Mouse (Mus musculus) adrenal gland, postnatal 25 days (tissue): ENCODE data around the gene Stk39. TPM values are rescaled to one million over a fixed set of nuclear protein-coding genes. Genes with fewer than 3 reads are reported as not detected.
A peak's percentile ranks its signal among the peaks of the same experiment; 100 is the strongest.

Source experiments
- DNase-seq: peaks from one replicate; pipeline ENCODE4 v3.0.0; 2021; ENCODE audit warnings: mixed read lengths
- total RNA-seq: library from RNA; stranded (reverse); gene quantifications from 2 replicates; pipeline ENCODE4 v1.2.3, GENCODE M21; 2021

Gene Stk39
- total RNA-seq, 1 experiment from 2014 or later: 68.8 TPM

DNA sequence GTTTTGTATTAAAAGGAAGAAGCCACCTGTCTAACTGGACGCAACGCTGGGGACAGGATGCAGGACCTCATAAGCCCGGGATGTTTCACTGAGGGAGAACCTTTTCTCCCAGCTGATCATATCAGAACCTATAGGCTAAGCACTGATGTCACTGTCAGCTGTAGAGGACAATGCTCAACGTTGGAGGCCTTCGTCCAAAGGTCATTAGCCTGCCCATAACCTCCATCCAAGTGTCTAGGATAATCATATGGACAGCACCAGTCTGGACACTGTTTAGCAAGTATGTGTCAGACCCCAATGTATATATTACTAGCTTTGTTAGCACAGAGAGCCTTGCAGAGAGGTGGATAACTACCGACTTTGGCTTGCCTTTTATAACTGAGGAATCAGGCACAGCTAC is 51.8 kb downstream of the Stk39 start:
- no peak for DNase-seq

DNA sequence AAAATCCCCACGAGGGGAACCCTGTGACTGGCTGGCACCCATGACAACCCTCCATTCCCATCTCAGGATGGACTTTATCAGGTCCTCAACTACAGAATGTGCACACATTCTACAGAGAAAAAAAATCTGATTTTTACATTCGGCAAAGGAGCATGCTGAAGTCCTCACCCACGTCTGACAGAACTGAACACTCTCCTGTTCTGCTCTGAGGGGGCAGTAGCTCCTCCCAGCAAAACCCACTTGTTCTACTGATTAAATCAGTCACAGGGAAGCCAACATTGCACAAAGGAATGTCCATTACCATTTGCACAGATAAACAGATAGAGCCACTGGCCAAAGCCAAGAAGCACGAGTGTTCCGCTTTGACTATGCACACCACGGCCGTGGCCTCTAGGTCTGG is 52.3 kb downstream of the Stk39 start:
- no peak for DNase-seq

DNA sequence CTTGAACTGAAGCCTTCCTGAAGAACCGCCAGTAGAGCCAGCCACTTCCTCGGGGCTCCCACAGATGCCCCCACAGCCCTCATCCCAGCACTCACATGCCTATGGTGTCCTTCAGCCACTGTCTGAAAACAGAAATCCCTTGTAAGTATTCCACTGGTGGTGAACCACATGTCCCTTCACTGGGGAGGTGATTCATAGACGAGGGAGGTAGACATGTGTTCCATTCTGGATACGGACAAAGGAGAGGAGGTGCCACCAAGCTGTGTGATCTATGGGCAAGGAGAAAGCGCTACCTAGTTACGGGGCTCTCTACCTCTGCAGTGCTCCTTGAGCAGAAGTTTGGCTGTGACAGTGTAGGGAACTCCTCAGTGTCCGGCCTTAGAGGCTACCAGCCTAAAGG is 52.9 kb downstream of the Stk39 start:
- no peak for DNase-seq

DNA sequence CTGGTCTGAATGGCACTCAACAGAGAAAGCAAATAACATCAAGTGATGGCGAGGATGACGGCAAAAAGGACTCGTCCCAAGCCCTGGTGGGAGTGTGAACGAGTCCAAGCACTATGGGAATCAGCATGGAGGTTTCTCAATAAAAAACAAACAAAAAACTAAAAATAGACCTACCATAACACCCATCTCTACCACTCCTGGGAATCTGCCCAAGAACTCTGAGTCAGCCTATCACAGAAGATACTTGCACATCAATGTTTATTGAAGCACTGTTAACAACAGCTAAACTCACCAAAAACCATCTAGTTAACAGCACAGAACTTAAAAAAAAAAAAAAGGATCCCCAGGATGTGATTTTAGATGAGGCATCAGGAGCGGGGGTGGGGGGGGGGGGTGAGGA is 55.0 kb downstream of the Stk39 start:
- no peak for DNase-seq

DNA sequence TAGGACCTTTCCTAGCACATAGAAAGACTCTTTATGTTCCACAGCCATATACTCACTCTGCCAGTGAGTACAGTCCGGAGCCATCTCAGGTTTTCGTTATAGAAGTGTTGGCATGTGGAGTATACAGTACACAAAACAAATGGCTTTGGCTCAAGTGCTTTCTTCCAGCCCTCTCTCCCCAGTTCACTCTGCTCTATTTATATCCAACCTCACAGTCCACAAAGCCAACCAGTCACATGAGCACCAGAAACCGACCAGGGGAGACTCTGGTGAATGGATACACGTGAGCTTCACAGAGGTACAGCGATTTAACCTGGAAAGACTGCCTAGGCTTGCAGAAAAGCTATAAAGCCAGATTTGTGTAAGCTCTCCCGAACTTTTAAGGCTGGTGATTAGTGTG is 56.4 kb downstream of the Stk39 start:
- no peak for DNase-seq

DNA sequence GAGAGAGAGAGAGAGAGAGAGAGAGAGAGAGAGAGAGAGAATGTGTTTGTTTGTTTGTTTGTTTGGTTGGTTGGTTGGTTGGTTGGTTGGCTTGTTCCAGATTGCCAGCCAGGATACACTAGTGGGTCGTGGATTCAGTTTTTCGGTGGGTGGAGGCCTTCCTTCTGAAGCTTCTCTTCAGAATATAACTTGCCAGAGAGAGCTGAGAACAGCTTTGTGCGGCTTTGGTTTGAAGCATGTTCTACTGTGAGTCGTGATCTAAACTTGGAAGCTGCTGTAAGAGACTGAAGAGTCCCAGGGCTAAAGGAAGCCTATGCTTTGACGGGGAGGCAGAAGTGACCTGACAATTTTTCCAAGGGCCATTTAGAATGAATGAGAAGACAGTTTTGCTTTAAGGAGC is 59.9 kb downstream of the Stk39 start:
- no peak for DNase-seq

DNA sequence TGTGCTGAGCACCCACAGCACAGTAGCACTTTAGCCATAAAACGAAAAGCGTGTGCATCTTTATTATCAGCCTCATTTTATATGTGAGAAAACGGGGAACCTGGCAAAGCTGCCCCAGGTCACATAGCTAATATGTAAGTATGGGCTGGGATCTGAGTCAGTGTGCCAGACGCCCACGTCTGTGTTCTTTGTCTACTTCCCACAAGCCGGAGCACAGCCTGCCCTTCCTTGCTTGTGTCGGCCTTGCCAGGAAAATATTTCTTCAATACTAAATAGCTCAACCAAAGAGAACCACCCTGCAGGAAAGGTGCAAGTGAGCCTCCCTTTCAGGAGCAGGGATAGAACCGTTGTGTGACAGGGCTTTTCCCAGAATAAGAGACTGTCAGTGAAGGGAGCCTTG is 60.9 kb downstream of the Stk39 start:
- no peak for DNase-seq

DNA sequence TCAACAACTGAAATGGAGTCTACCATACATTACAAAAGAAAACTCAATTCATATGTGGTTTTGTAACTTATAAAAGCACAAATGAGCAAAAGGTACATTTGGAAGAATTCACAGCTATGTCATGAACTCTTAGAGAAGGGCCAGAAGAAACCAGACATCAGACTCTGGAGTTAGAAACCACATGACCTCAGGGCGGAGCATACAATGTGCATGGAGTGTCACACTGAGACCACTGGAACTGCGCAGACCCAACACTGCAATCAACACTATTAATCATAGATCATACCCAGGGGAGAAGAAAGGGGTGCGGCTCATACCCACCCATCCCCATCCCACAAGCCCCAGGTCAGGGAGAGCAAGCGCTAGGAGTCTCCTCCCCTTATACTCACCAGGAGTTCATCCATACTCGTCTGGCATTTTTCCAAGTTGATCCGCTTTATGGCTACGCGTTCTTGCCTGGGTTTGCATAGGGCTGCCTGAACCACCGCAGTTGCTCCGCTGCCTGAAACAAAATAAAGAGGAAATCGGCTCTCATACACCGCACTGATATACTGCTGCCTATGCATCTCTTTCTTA is 62.3 kb downstream of the Stk39 start:
- DNase-seq: no peak

DNA sequence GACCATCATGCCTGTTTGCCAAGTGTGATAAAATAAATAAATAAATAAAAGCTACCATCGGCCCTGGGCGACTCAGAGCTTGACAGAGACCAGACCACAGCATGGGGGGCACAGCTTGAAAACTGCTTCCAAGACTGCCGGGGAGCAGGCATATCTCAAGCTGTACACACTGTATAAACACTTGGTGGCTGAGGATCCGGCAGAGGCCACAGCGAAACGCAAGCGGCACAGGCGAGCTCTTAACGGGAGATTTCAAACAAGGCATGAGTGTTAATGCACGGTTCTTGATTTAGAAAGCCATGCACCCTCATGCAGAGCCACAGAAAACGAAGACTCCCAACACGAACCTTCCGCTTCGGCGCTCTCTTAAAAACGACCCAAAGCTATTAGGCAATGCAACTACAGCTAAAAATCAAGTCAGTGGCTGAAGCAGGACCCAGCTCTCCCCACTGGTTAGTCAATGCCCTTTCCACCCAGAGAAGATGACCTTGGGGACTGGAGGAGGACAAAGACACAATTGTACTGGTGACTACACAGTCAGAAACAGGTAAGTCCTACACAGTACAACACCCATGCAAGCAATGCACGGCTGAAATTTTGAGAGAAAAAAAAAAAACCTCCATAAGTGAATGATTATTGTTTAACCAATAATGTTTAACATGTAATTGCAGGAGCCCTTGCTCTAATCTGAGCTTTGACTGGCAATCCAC is 63.6 kb downstream of the Stk39 start:
- no peak for DNase-seq

DNA sequence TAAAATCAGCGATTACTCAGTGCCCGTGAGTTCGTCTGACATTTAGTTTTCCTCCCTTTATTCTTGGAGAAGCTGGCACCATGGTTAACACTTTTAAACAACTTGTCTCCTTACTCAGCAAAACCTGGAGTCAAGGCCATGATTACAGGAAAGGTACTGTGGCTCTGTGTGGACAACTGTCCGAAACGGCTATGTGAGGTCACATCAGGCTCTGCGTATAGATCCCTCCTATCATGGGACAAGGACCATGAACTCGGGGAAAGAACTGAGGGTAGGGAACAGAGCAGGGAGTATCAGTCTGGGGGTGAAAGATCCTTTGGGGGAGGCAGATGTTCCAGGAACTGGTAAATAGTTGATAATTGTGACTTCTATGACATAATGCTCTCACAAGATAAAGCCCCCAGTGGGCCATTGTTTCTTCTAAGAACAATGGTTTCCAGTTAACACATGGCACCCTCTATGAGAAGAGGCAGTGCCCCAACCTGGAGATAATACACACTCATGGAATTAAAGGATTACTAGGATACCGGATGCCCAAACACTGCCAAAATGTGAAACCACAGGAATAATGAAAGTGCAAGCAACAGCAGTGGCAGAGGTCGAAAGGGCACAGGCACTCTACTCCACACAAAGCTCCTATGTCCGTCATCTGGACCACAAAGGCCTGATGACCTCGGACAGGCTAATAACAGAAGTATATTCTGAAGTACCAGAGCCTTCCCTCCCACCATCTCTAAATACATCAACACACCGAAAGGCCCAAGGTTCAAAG is 64.7 kb downstream of the Stk39 start:
- DNase-seq: no peak

DNA sequence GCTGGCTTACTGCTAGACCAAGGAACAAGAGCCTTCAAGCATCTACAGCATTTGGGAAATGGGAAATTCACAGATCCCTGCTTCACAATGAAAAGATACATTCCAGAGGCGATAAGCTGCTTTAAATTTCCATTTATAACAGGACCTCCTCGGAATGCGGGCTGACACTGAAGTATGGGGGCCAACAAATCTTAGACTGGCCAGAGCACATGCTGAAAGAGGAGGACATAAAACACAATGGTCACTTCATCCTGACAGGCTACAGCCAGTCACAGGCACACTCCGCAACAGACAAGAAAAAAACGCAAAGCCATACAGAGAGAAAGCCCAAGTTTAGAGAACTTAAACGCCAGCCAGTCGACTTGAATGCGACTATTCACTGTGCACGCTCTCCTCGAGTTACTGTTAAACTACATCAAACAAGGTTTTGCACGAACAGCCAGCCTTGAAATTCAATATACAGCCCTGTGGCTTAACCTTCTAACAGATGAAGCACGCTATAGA is 65.4 kb downstream of the Stk39 start:
- no peak for DNase-seq

DNA sequence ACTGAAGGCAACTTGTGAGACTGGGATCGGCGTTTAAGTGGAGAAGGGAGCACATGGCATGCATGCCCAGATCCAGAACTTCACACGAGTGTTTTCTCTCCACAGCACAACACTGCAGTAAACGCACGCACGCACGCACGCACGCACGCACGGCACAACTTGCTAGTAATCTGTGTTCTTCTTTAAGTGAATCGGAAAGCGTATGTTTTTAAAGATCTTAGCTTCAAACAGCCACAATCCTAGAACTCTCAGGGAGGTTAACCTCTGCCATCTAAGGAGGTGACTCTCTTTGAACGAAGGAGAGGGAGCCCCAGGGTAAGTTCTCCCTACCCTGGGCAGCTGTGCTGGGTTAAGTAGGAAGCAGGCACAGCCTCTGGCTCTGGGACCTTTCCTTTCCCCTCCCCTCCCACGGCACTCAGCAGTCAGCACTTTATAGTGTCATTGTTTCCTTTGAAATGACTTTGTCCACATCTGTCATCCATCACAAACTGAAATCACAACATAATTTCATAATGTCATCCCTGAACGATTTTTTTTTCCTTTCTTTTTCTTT is 66.8 kb downstream of the Stk39 start:
- DNase-seq: no peak

DNA sequence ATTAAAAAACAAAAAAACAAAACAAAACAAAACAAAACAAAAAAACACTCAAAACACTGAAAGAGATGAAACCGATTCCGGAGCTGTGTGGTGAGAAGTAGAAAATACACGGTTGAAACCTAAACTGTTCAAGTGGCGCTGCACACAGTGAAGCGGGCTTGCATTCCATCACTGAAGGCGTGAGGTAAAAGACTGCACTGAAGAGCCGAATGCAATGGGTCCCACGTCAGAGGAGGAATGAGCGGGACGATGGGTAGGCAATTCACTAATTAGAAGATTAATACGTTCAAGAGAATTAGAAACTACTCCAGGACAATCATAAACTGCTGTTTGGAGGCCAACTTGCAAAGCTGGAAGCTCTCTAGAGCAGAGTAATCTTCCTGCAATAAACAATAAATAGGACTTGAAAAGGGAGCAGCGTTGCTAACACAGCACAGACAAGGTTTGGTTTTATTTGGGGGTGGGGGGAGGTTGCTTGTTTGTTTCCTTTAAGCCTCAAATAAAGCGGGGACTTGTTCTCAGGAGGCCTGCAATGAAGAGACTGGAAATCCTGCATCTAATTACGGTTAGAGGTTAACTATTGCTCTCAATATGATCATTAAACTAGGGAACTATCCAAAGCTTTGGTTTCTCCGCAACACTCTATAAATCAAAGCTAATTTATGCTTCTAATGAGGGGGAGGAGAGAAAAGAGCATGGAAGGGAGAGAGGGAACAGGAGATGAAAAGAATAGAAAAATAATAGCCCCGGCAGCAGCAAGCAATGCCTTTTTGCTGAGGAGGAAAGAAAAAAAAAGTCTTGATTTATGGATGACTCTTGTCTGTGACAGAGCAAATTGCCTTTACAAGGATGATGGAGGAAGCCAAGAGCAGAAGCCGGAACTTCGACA is 67.5 kb downstream of the Stk39 start:
- no peak for DNase-seq

DNA sequence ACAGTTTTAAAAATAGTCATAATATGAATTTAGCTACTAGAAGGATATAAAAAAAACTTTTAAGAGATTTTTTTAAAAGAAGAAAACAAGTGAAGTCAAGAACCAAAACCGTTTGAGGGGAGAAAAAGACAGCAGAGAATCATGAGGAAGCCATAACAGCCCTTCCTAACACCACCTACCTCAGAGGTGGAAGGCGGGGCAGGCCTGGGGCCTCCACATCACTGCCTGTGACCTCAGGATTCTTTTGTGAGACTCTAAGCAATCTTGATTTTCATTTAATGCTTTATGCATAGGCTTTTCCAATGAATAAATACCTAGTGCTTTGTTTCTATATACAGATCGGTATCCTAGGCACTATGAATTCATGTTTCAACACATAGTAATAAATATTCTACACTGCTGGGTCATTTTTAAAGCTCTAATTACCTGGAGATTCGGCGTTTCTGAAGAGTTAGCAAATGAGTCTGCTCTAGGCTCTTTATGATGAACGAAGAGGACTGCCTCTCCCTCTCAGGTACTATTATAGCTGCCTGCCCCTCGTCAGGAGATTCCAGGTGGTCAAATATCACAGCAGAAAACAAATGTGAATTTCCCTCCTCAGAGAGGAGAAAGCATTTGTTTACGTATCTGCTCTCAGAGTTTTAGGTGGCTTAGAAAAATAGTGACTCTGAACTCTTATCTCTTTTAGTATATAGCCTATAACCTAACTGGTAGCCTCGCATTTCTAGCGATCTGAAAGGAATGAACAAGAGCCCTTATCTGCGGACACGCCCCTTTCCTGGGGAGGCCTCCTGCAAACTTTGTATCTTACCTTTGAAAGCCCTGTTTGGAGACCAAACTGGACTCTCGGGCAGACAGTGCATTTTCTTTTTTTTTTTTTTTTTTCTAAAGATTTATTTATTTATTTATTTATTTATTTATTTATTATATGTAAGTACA is 78.2 kb downstream of the Stk39 start:
- no peak for DNase-seq

DNA sequence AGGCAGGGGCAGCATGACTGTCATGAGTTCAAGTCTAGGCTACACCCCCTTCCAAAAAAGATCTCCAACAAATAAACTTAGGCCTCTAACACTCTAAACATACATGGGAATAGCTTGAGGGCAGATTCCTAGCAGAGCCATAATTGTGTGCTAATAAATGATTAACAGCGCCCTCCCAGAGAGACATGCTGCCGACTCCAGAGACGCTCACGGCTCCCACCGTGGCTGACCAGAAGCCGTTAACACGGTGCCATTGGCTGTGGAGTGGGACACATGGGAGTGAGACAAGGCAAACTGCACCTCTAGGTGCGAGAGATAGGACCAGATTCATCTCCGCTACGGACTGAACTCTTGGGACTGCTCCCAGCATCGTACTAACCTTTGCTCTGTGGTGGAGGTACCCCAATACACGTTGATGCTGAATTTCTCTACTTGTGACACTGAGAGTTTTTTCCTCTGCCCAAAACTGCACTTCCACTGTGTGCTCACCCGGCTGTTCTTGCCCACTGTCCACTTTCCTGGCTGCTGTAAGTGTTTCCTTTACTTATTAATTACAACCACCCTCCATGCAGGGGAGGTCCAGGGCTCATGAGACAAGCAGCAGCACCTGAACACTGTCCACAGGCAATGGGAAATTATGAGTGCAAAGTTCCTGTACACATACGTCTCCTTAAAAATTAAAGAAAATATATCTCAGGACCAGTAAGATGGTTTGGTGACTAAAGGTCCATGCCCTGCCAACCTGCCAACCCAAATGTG is 84.1 kb downstream of the Stk39 start:
- no peak for DNase-seq

DNA sequence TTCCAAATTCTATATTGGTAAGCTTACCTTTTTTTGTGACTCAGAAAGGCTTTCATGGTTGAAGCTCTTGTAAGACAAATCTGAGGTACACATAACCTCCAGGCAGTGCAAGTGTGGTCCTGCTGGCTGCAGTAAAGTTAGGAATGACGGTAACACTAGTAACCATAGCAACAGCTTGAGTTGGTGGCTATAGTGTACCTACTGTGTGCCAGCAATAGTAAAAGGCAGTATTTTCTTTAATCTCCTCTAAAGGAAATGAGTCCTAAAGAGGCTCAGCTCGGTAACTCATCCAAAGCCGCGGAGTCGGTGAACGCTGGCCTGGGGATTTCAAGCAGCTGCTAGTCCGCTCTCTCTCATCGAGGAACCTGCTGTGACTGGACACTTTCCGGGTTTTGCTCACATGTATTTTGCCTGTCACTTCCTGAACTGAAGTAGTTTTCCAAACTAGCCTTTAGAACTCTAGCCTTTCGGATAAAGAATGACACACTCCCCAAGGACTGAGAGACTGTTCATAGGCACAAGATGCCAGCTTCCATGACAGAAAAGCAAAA is 85.7 kb downstream of the Stk39 start:
- DNase-seq: no peak

DNA sequence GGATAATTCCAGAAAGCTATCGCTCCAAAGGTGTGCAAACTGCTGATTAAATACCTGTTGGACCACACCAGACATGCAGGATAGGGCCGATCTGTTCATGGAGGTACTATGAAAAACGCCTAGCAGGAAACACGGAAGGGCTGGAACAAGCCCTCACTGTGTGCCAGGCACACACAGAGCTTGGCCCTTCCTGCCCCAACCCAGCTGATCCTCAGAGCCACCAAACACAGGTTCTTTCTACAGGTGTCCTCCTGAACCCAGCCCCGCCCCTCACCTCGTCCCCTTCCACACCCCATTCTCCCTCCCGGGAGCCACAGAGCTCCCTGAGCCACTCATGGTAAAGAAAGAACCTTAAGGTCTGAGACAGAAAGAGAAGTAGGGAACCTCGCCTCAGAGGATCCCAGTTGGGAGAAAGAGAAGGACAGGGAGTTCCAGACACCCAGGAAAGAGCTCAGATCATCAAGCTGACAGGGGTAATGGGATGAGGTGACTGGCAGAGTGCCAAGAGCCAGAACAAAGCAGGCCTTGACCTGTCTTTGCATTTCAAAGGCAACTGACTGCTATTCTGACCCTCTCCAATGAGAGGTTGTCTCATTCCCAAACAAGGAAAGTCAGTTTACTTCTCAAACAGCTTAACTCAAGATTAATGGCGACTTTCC is 86.3 kb downstream of the Stk39 start:
- DNase-seq: peak; percentile 37

DNA sequence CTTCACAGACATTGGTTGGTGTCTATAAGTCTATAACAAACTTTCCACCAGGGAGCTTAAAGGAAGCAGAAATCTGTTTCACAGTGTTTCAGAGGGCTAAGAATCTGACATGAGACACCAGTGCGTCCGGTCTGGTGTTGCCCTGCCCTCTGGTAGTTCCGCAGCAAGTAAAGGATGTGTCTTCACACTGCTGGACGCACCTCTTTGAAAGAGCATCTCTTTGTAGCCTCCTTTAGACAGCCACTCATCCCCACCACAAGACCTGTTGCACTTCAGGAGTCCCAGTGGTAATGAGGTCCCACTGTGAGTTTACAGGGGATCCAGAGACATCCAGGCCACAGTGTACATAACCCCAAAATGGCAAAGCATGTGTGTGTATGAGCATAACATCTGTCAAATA is 88.1 kb downstream of the Stk39 start:
- DNase-seq: no peak

DNA sequence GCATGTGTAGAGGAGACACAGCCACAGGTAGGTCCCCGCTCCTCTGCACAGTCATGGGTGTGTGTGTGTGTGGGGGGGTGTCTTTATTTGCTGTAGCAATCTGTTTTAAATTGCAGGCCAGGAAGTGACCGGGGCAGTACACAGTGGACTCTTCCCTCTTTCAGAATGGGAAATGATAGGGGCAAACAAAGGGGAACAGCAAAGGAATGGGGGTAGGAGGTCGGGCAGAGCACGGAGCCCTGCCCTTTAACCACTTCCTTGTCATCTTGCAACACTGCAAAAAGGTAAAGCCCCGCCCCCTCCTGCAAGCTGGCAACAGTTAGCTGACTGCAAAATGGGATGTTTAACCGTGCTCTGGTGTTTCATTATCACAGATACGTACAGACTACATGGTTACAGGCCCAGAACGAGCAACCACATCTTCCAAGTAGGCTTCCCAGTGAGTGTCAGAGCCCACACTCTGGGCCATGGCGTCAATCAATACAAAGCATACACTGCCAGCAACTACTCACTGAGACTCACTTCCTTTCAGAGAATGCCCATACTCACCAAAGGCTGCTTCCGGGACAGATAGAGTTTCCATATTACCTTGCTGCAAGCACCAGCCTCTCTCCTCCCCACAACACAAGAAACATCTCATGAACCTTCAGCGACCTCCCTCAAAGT is 89.5 kb downstream of the Stk39 start:
- no peak for DNase-seq
